Mouse (Mus musculus) hindbrain, embryonic 12.5 days (tissue): ENCODE results near the gene Hsf2. TPM values are rescaled to one million over a fixed set of nuclear protein-coding genes. Genes with fewer than 3 reads are reported as not detected.

ENCODE experiments used
- ATAC-seq: fragments of 200-750 bp; cut with Nextera tagmentation; 2 replicates; pipeline ENCODE4 v1.8.0; 2017; ENCODE audit warnings: moderate TSS enrichment; ENCODE audit not compliant: low FRiP score
- H3K27ac ChIP-seq: fragments of 300-500 bp; sonication (generic); 2 replicates; pipeline ENCODE4 v1.5.1; 2016; ENCODE audit warnings: mild to moderate bottlenecking
- H3K27me3 ChIP-seq: fragments of 300-500 bp; sonication (generic); 2 replicates; pipeline ENCODE4 v1.6.1; 2016; ENCODE audit warnings: mild to moderate bottlenecking
- H3K36me3 ChIP-seq: fragments of 300-500 bp; sonication (generic); 2 replicates; pipeline ENCODE4 v1.6.1; 2016; ENCODE audit warnings: mild to moderate bottlenecking
- H3K4me1 ChIP-seq: fragments of 300-500 bp; sonication (generic); 2 replicates; pipeline ENCODE4 v1.6.1; 2016
- H3K4me2 ChIP-seq: fragments of 300-500 bp; sonication (generic); replicated peaks from 2 replicates; pipeline ENCODE4 v1.6.1; 2016; ENCODE audit warnings: mild to moderate bottlenecking
- H3K4me3 ChIP-seq: fragments of 300-500 bp; sonication (generic); 2 replicates; pipeline ENCODE4 v1.5.1; 2016; ENCODE audit warnings: mild to moderate bottlenecking
- H3K9ac ChIP-seq: fragments of 300-500 bp; sonication (generic); 2 replicates; pipeline ENCODE4 v1.6.1; 2016; ENCODE audit warnings: mild to moderate bottlenecking, moderate library complexity
- H3K9me3 ChIP-seq: fragments of 300-500 bp; sonication (generic); replicated peaks from 2 replicates; pipeline ENCODE4 v1.6.1; 2016; ENCODE audit warnings: mild to moderate bottlenecking
- WGBS: fragments of 180-500 bp; shearing (Covaris S2); methylation state at CpG from one replicate; pipeline ENCODE4 v1.1.7; 2016; 5-methylcytosine and 5-hydroxymethylcytosine counted together
- polyA plus RNA-seq: library from polyadenylated mRNA; unstranded; fragments of >200 nt; fragmentation: Nextera tagmentation; extraction: Ambion mirVana; gene quantifications from 2 replicates; pipeline ENCODE4 v1.2.1, GENCODE M21; 2016

Hsf2 gene
- polyA plus RNA-seq, 1 experiment from 2014 or later: 69.7 TPM

GRCm38 (mm10) chr10:57486542-57487071 lies 422 bp downstream of the Hsf2 start:
- ATAC-seq: peak; percentile 81
- H3K36me3 ChIP-seq: no peaks in the 10 kb centered on the region
- peak overlapping the region; percentile 63 for H3K4me2 ChIP-seq
- H3K27ac ChIP-seq: peak overlapping the region; percentile 98
- H3K27me3 ChIP-seq: no peaks in the 10 kb centered on the region
- peaks cover 12% of the 10 kb centered on the region for H3K4me1 ChIP-seq
- WGBS: under 1% methylated on average over 65 of the region's 65 CpGs
- H3K4me3 ChIP-seq: peak overlapping the region; percentile 89
- peak overlapping the region; percentile 94 for H3K9ac ChIP-seq
- no peaks in the 10 kb centered on the region for H3K9me3 ChIP-seq

- Histone ChIP-seq H3K36me3 (no peaks in the 10 kb centered on the region; the same call in 1 of the 2 replicates), H3K4me1 (peaks cover 12% of the 10 kb centered on the region), H3K4me3 (peak overlapping the region; percentile 89), H3K9ac (peak overlapping the region; percentile 94), H3K27ac (peak overlapping the region; percentile 98; the same call in 1 of the 2 replicates), H3K4me2 (peak overlapping the region; percentile 63), H3K9me3 (no peaks in the 10 kb centered on the region), H3K27me3 (no peaks in the 10 kb centered on the region)
- 2% methylated on average over 8 of the region's 8 CpGs for WGBS
- peak; percentile 33 for ATAC-seq
Observed at GRCm38 (mm10) chr10:57487201-57487600, 1.0 kb downstream of the Hsf2 start.

- H3K9ac ChIP-seq: no peak overlapping the region
Observed at GRCm38 (mm10) chr10:57488591-57488990, 2.4 kb downstream of the Hsf2 start.

GRCm38 (mm10) chr10:57492050-57492449 lies 5.9 kb downstream of the Hsf2 start:
- WGBS: 73% methylated on average over 2 of the region's 2 CpGs
- Histone ChIP-seq H3K27me3 (no peaks in the 10 kb centered on the region), H3K4me1 (peaks cover 12% of the 10 kb centered on the region), H3K9ac (no peak overlapping the region), H3K27ac (no peak overlapping the region), H3K9me3 (0 out of 2 replicates have a peak, but pooled peaks cover 5% of the 10 kb centered on the region), H3K4me3 (no peak overlapping the region), H3K36me3 (peaks cover 13% of the 10 kb centered on the region), H3K4me2 (no peak overlapping the region)
- ATAC-seq: no peak

More at GRCm38 (mm10) chr10:57488591-57488990, 2.4 kb downstream of the Hsf2 start:
- no peaks in the 10 kb centered on the region for H3K27me3 ChIP-seq
- 0 out of 2 replicates have a peak, but pooled peaks cover 4% of the 10 kb centered on the region for H3K9me3 ChIP-seq
- ATAC-seq: no peak
- H3K4me2 ChIP-seq: peak overlapping the region; percentile 63
- H3K4me1 ChIP-seq: peaks cover 12% of the 10 kb centered on the region
- peaks cover 4% of the 10 kb centered on the region for H3K36me3 ChIP-seq
- H3K27ac ChIP-seq: no peak overlapping the region
- H3K4me3 ChIP-seq: no peak overlapping the region; the same call in 1 of the 2 replicates

GRCm38 (mm10) chr10:57499414-57500156 lies 13.4 kb downstream of the Hsf2 start:
- Histone ChIP-seq H3K27ac (no peak overlapping the region), H3K9me3 (no peaks in the 10 kb centered on the region), H3K9ac (no peak overlapping the region), H3K36me3 (peaks cover 25% of the 10 kb centered on the region), H3K4me2 (no peak overlapping the region), H3K4me1 (no peaks in the 10 kb centered on the region), H3K4me3 (no peak overlapping the region), H3K27me3 (no peaks in the 10 kb centered on the region)
- 90% methylated on average over 9 of the region's 9 CpGs for WGBS
- ATAC-seq: no peak

GRCm38 (mm10) chr10:57514616-57515015 lies 28.4 kb downstream of the Hsf2 start:
- Histone ChIP-seq H3K9me3 (no peaks in the 10 kb centered on the region), H3K27me3 (no peaks in the 10 kb centered on the region), H3K36me3 (peaks cover 60% of the 10 kb centered on the region), H3K9ac (no peak overlapping the region), H3K27ac (no peak overlapping the region), H3K4me1 (no peaks in the 10 kb centered on the region), H3K4me3 (no peak overlapping the region), H3K4me2 (no peak overlapping the region)
- WGBS: 90% methylated on average over 2 of the region's 2 CpGs
- ATAC-seq: no peak

- Histone ChIP-seq H3K36me3 (peaks cover 64% of the 10 kb centered on the region), H3K9me3 (no peaks in the 10 kb centered on the region), H3K9ac (no peak overlapping the region), H3K27ac (no peak overlapping the region), H3K27me3 (no peaks in the 10 kb centered on the region), H3K4me2 (no peak overlapping the region), H3K4me3 (no peak overlapping the region), H3K4me1 (no peaks in the 10 kb centered on the region)
- no peak for ATAC-seq
- WGBS: 90% methylated on average over 1 of the region's 1 CpGs
Observed at GRCm38 (mm10) chr10:57515278-57515677, 29.1 kb downstream of the Hsf2 start.

- peaks cover 20% of the 10 kb centered on the region for H3K4me1 ChIP-seq
- no peaks in the 10 kb centered on the region for H3K27me3 ChIP-seq
- H3K9me3 ChIP-seq: no peaks in the 10 kb centered on the region
- 99% methylated on average over 5 of the region's 5 CpGs for WGBS
- H3K4me2 ChIP-seq: no peak overlapping the region
- ATAC-seq: no peak
- H3K9ac ChIP-seq: no peak overlapping the region
- H3K27ac ChIP-seq: no peak overlapping the region
- H3K4me3 ChIP-seq: no peak overlapping the region
- peaks cover 44% of the 10 kb centered on the region for H3K36me3 ChIP-seq
Observed at GRCm38 (mm10) chr10:57526469-57526868, 40.3 kb downstream of the Hsf2 start.

GRCm38 (mm10) chr10:57531076-57531475 lies 44.9 kb downstream of the Hsf2 start:
- peak overlapping the region; percentile 74 for H3K4me2 ChIP-seq
- H3K27ac ChIP-seq: no peak overlapping the region
- H3K4me1 ChIP-seq: peaks cover 20% of the 10 kb centered on the region
- no peaks in the 10 kb centered on the region for H3K9me3 ChIP-seq
- ATAC-seq: no peak
- 0 out of 2 replicates have a peak, but pooled peaks cover 3% of the 10 kb centered on the region for H3K27me3 ChIP-seq
- peak overlapping the region; percentile 88 for H3K4me3 ChIP-seq
- WGBS: 67% methylated on average over 2 of the region's 2 CpGs
- peak overlapping the region; percentile 88 for H3K9ac ChIP-seq
- peaks cover 12% of the 10 kb centered on the region for H3K36me3 ChIP-seq

GRCm38 (mm10) chr10:57531616-57532217 lies 45.5 kb downstream of the Hsf2 start:
- Histone ChIP-seq H3K9me3 (no peaks in the 10 kb centered on the region), H3K4me1 (peaks cover 20% of the 10 kb centered on the region), H3K4me3 (peak overlapping the region; percentile 88), H3K36me3 (peaks cover 6% of the 10 kb centered on the region), H3K9ac (peak overlapping the region; percentile 88), H3K27ac (peak overlapping the region; percentile 96), H3K27me3 (peaks cover 3% of the 10 kb centered on the region; the same call in 1 of the 2 replicates), H3K4me2 (peak overlapping the region; percentile 74)
- 4% methylated on average over 28 of the region's 28 CpGs for WGBS
- ATAC-seq: no peak

- peak; percentile 100 for ATAC-seq
- 12% methylated on average over 49 of the region's 49 CpGs for WGBS
- peak within 1 kb of the TSS; percentile 88 for H3K9ac ChIP-seq
- H3K9me3 ChIP-seq: no peaks in the 10 kb centered on the region
- peak within 1 kb of the TSS; percentile 88 for H3K4me3 ChIP-seq
- H3K4me2 ChIP-seq: peak within 1 kb of the TSS; percentile 74
- peak within 1 kb of the TSS; percentile 96 for H3K27ac ChIP-seq
- peaks cover 3% of the 10 kb centered on the region; the same call in 1 of the 2 replicates for H3K27me3 ChIP-seq
- H3K4me1 ChIP-seq: peaks cover 20% of the 10 kb centered on the region
- H3K36me3 ChIP-seq: no peaks in the 10 kb centered on the region
Observed at GRCm38 (mm10) chr10:57532218-57533101, 46.3 kb downstream of the Hsf2 start, which contains the start of gene Serinc1. TSS of gene Serinc1 (minus strand) at chr10:57532530.
